Mouse (Mus musculus): ENCODE results near the gene Gm12166. TPM values are rescaled to one million over a fixed set of nuclear protein-coding genes. Genes with fewer than 3 reads are reported as not detected.
"Not testable (repeated sequence)": the region's sequence is repeated elsewhere in the genome, so short reads cannot be mapped to it uniquely, and the experiment has no call there.

Gene Gm12166
- polyA plus RNA-seq, 1 experiment from 2014 or later, result 9.0 TPM

- H3K27me3 ChIP-seq (ENCODE audit: control insufficient read depth, insufficient read depth, low read length), result no peaks in the 10 kb centered on the region
- no peaks in the 10 kb centered on the region for H3K36me3 ChIP-seq (ENCODE audit: control insufficient read depth, insufficient read depth, low read length)
- peaks cover 20% of the 10 kb centered on the region for H3K4me1 ChIP-seq (ENCODE audit: control insufficient read depth, insufficient read depth, low read length)
- peak overlapping the region; percentile 74 for H3K4me2 ChIP-seq
- ATAC-seq (replicated peaks; ENCODE audit: insufficient number of reproducible peaks, low FRiP score, low TSS enrichment), result 0 out of 2 replicates have a peak, but pooled peaks have one; percentile 8
- H3K9ac ChIP-seq (ENCODE audit: low read depth, low read length), result peak overlapping the region; percentile 91
- H3K4me3 ChIP-seq (ENCODE audit: low read depth, low read length), result peak overlapping the region; percentile 74
- 15% methylated on average over 12 of the region's 13 CpGs for WGBS (ENCODE audit: insufficient replicate concordance)
- no peaks in the 10 kb centered on the region for H3K9me3 ChIP-seq (replicated peaks; ENCODE audit: control insufficient read depth, low read length)
- peak overlapping the region; percentile 94 for H3K27ac ChIP-seq (ENCODE audit: low read depth, low read length)
Observed at GRCm38 (mm10) chr11:46054911-46055895, 3.1 kb upstream of the Gm12166 start.

- H3K36me3 ChIP-seq (ENCODE audit: control insufficient read depth, insufficient read depth, low read length), result no peaks in the 10 kb centered on the region
- no peak overlapping the region for H3K4me3 ChIP-seq (ENCODE audit: low read depth, low read length)
- WGBS (ENCODE audit: insufficient replicate concordance), result 17% methylated on average over 5 of the region's 5 CpGs
- peaks cover 20% of the 10 kb centered on the region for H3K4me1 ChIP-seq (ENCODE audit: control insufficient read depth, insufficient read depth, low read length)
- 0 out of 2 replicates have a peak overlapping the region, but pooled peaks have one; percentile 22 for H3K9ac ChIP-seq (ENCODE audit: low read depth, low read length)
- no peak overlapping the region for H3K27ac ChIP-seq (ENCODE audit: low read depth, low read length)
- H3K4me2 ChIP-seq, result no peak overlapping the region
- no peaks in the 10 kb centered on the region for H3K9me3 ChIP-seq (replicated peaks; ENCODE audit: control insufficient read depth, low read length)
- no peaks in the 10 kb centered on the region for H3K27me3 ChIP-seq (ENCODE audit: control insufficient read depth, insufficient read depth, low read length)
- ATAC-seq (replicated peaks; ENCODE audit: insufficient number of reproducible peaks, low FRiP score, low TSS enrichment), result no peak
Observed at GRCm38 (mm10) chr11:46054311-46054710, 2.2 kb upstream of the Gm12166 start.

- peaks cover 20% of the 10 kb centered on the region for H3K4me1 ChIP-seq (ENCODE audit: control insufficient read depth, insufficient read depth, low read length)
- H3K27me3 ChIP-seq (ENCODE audit: control insufficient read depth, insufficient read depth, low read length); H3K9me3 ChIP-seq (replicated peaks; ENCODE audit: control insufficient read depth, low read length); H3K27ac ChIP-seq (ENCODE audit: low read depth, low read length); H3K4me3 ChIP-seq (ENCODE audit: low read depth, low read length); H3K9ac ChIP-seq (ENCODE audit: low read depth, low read length); H3K36me3 ChIP-seq (ENCODE audit: control insufficient read depth, insufficient read depth, low read length); ATAC-seq (replicated peaks; ENCODE audit: insufficient number of reproducible peaks, low FRiP score, low TSS enrichment); H3K4me2 ChIP-seq: not testable (repeated sequence)
- WGBS (ENCODE audit: insufficient replicate concordance), result 89% methylated on average over 3 of the region's 3 CpGs
Observed at GRCm38 (mm10) chr11:46053457-46053856, 1.3 kb upstream of the Gm12166 start.

- Histone ChIP-seq H3K4me1 (ENCODE audit: control insufficient read depth, insufficient read depth, low read length) (no peaks in the 10 kb centered on the region), H3K4me2 (no peak overlapping the region), H3K27me3 (ENCODE audit: control insufficient read depth, insufficient read depth, low read length) (no peaks in the 10 kb centered on the region), H3K36me3 (ENCODE audit: control insufficient read depth, insufficient read depth, low read length) (no peaks in the 10 kb centered on the region), H3K27ac (ENCODE audit: low read depth, low read length) (no peak overlapping the region), H3K9ac (ENCODE audit: low read depth, low read length) (no peak overlapping the region), H3K4me3 (ENCODE audit: low read depth, low read length) (no peak overlapping the region), H3K9me3 (replicated peaks; ENCODE audit: control insufficient read depth, low read length) (no peaks in the 10 kb centered on the region)
- ATAC-seq (replicated peaks; ENCODE audit: insufficient number of reproducible peaks, low FRiP score, low TSS enrichment), result no peak
- WGBS (ENCODE audit: insufficient replicate concordance), result 86% methylated on average over 3 of the region's 3 CpGs
Observed at GRCm38 (mm10) chr11:46047264-46047663, 4.9 kb downstream of the Gm12166 start.

- Histone ChIP-seq H3K4me2 (no peak overlapping the region), H3K27ac (ENCODE audit: low read depth, low read length) (no peak overlapping the region), H3K9ac (ENCODE audit: low read depth, low read length) (no peak overlapping the region), H3K4me1 (ENCODE audit: control insufficient read depth, insufficient read depth, low read length) (no peaks in the 10 kb centered on the region), H3K27me3 (ENCODE audit: control insufficient read depth, insufficient read depth, low read length) (no peaks in the 10 kb centered on the region), H3K4me3 (ENCODE audit: low read depth, low read length) (no peak overlapping the region), H3K36me3 (ENCODE audit: control insufficient read depth, insufficient read depth, low read length) (no peaks in the 10 kb centered on the region), H3K9me3 (replicated peaks; ENCODE audit: control insufficient read depth, low read length) (no peaks in the 10 kb centered on the region)
- WGBS (ENCODE audit: insufficient replicate concordance), result 85% methylated on average over 5 of the region's 5 CpGs
- no peak for ATAC-seq (replicated peaks; ENCODE audit: insufficient number of reproducible peaks, low FRiP score, low TSS enrichment)
Observed at GRCm38 (mm10) chr11:46044781-46045180, 7.3 kb downstream of the Gm12166 start.

GRCm38 (mm10) chr11:46041607-46042267 lies 10.4 kb downstream of the Gm12166 start:
- Histone ChIP-seq H3K27ac (ENCODE audit: low read depth, low read length) (no peak overlapping the region), H3K9me3 (replicated peaks; ENCODE audit: control insufficient read depth, low read length) (no peaks in the 10 kb centered on the region), H3K27me3 (ENCODE audit: control insufficient read depth, insufficient read depth, low read length) (no peaks in the 10 kb centered on the region), H3K4me2 (no peak overlapping the region), H3K4me1 (ENCODE audit: control insufficient read depth, insufficient read depth, low read length) (no peaks in the 10 kb centered on the region), H3K9ac (ENCODE audit: low read depth, low read length) (no peak overlapping the region), H3K4me3 (ENCODE audit: low read depth, low read length) (no peak overlapping the region), H3K36me3 (ENCODE audit: control insufficient read depth, insufficient read depth, low read length) (no peaks in the 10 kb centered on the region)
- no peak; the same call in 1 of the 2 replicates for ATAC-seq (replicated peaks; ENCODE audit: insufficient number of reproducible peaks, low FRiP score, low TSS enrichment)
- WGBS (ENCODE audit: insufficient replicate concordance), result 66% methylated on average over 12 of the region's 12 CpGs

GRCm38 (mm10) chr11:46040841-46041556 lies 11.1 kb downstream of the Gm12166 start:
- no peak overlapping the region for H3K27ac ChIP-seq (ENCODE audit: low read depth, low read length)
- no peaks in the 10 kb centered on the region for H3K9me3 ChIP-seq (replicated peaks; ENCODE audit: control insufficient read depth, low read length)
- ATAC-seq (replicated peaks; ENCODE audit: insufficient number of reproducible peaks, low FRiP score, low TSS enrichment), result no peak
- WGBS (ENCODE audit: insufficient replicate concordance), result 75% methylated on average over 9 of the region's 9 CpGs
- H3K27me3 ChIP-seq (ENCODE audit: control insufficient read depth, insufficient read depth, low read length), result no peaks in the 10 kb centered on the region
- no peaks in the 10 kb centered on the region for H3K36me3 ChIP-seq (ENCODE audit: control insufficient read depth, insufficient read depth, low read length)
- H3K4me2 ChIP-seq, result no peak overlapping the region
- H3K9ac ChIP-seq (ENCODE audit: low read depth, low read length), result no peak overlapping the region
- no peak overlapping the region for H3K4me3 ChIP-seq (ENCODE audit: low read depth, low read length)
- no peaks in the 10 kb centered on the region for H3K4me1 ChIP-seq (ENCODE audit: control insufficient read depth, insufficient read depth, low read length)

GRCm38 (mm10) chr11:46039335-46039734 lies 12.8 kb downstream of the Gm12166 start:
- H3K4me3 ChIP-seq (ENCODE audit: low read depth, low read length), result no peak overlapping the region
- no peak for ATAC-seq (replicated peaks; ENCODE audit: insufficient number of reproducible peaks, low FRiP score, low TSS enrichment)
- H3K36me3 ChIP-seq (ENCODE audit: control insufficient read depth, insufficient read depth, low read length), result no peaks in the 10 kb centered on the region
- no peaks in the 10 kb centered on the region; the same call in 1 of the 2 replicates for H3K9me3 ChIP-seq (replicated peaks; ENCODE audit: control insufficient read depth, low read length)
- 60% methylated on average over 11 of the region's 11 CpGs for WGBS (ENCODE audit: insufficient replicate concordance)
- no peak overlapping the region for H3K9ac ChIP-seq (ENCODE audit: low read depth, low read length)
- H3K4me2 ChIP-seq, result no peak overlapping the region; the same call in 1 of the 2 replicates
- no peak overlapping the region; the same call in 1 of the 2 replicates for H3K27ac ChIP-seq (ENCODE audit: low read depth, low read length)
- H3K4me1 ChIP-seq (ENCODE audit: control insufficient read depth, insufficient read depth, low read length), result no peaks in the 10 kb centered on the region
- H3K27me3 ChIP-seq (ENCODE audit: control insufficient read depth, insufficient read depth, low read length), result no peaks in the 10 kb centered on the region
